Mouse (Mus musculus) erythroblast, embryonic 14.5 days (primary cell): ENCODE results near the gene Phkb.

ENCODE experiments used
- GATA1 ChIP-seq: IDR thresholded peaks from 2 replicates; pipeline ENCODE4 v1.6.1; 2012; ENCODE audit warnings: low read length, inconsistent platforms, mixed read lengths
- TAL1 ChIP-seq: IDR thresholded peaks from 3 replicates; pipeline ENCODE4 v1.6.1; 2012; ENCODE audit warnings: low read length, inconsistent platforms, mixed read lengths

DNA sequence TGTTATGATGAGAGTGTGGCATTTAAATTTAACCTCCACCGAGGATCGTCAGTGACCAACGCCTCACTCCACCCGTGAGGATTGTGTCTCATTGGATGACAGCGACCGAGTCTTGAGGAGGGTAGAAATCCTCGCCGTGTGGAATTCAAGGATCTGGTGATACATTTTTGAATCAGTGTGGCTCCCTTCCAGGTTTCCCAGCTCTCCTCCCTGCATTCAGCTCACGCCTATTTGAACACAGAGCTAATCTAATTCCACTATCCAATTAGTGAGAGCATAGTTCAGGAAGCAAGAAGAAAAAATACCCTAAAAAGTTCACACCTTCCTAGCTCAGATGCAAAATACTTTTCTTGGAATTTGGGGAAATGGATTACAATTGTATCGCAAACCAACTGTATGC is 249.9 kb downstream of the Phkb start:
- TF ChIP-seq TAL1 (no peak), GATA1 (no peak)
